Mouse (Mus musculus) monocyte, adult 2 months (primary cell): ENCODE results near the gene Pld3.
"Not testable (repeated sequence)": the region's sequence is repeated elsewhere in the genome, so short reads cannot be mapped to it uniquely, and the experiment has no call there.

Source experiments
- DNase-seq, 2 experiments: peaks; one replicate each; pipeline ENCODE4 v3.0.0; 2022; ENCODE audit warnings: low spot score in 2 of 2, low read depth in 1 of 2

The Pld3 gene

DNA sequence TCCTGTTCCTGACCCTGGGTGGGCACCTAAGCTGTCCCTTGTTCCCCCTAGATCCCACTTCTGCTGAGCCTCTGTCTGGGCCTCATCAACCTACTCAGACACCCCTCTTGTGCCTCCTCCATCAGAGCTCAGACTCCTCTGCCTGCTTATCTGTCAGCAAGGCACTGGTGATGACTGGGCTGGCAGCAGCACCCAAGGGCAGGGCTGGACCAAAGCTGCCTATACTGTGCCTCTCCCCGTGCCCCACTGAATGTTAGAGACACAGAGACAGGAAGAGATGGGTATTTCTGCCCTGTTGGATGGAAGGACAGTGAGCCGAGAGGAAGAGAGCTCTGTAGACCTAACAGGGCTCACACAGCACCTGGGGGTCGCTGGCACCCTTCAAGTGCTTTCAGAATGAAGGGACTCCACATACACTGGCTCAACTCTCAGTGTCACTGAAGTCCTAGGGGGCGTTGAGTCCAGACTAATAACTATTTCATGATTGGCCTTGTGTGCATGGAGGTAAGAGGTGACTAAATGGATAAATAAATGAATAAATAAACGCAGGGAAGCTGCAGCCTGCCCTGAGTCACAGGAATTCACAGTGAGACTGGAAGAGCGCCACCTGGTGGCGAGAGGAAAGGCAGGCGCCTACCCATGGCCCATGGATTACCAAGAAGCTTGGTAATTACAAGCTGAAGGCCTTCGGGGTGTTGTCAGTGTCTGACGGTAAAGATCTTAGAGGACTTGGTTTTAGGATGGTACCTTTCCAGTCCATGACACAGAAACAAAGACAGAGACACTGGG, 26.8 kb downstream of the Pld3 start:
- peak in 1 of 2 experiments; percentile 47 for DNase-seq

DNA sequence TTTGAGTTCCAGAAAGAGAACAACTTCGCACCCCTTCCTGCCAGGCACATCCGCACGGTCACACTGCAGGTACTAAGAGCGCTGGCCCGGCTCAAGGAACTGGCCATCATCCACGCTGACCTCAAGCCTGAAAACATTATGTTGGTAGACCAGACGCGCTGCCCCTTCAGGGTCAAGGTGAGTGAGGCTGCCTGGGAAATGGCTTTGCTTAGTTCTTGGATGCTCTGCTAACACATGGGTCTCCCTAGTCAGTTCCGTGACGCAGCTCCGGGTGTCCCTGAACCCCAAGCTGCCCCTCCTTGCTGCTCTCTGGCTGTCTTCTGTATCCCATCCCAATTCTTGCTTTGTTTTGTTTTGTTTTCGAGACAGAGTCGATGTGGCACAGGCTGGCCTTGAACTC, 29.2 kb downstream of the Pld3 start:
- DNase-seq: no peak

- DNase-seq: no peak
Measured at GRCm38 (mm10) chr7:27522967-27523366, 30.1 kb downstream of the Pld3 start, which contains the start of gene Hipk4. Gene Hipk4, plus strand, starts transcription at chr7:27523267.

DNA sequence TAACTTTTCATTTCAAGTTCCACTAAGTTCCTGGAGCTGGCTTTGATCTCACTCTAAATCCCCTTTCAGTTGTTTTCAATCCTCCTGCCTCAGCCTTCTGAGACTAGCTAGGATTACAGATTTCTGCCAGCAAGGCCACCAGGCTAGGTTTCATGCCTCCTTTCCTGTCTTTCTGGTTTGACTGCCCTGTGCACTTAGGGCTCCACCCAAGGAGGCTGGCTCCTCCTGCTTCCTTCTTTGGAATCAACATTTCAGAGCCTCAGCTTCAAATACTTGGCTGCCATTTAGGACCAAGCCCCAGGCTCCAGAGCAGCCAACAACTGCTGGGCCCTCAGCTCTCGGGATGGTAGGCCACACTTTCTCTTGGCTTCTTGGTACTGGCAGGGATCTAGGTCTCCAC, 32.4 kb downstream of the Pld3 start:
- DNase-seq: no peak

GRCm38 (mm10) chr7:27520104-27520503, 32.9 kb downstream of the Pld3 start:
- no peak for DNase-seq

DNA sequence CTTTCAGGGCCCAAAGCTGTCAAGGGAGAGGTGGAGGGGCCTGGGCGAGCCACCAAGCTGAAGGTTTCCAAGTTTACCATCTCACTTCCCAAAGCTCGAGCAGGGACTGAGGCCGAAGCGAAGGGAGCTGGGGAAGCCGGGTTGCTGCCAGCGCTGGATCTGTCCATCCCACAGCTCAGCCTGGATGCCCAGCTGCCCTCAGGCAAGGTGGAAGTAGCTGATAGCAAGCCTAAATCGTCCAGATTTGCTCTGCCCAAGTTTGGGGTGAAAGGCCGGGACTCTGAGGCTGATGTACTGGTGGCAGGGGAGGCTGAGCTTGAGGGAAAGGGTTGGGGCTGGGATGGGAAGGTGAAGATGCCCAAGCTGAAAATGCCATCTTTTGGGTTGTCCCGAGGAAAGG, 34.7 kb downstream of the Pld3 start:
- no peak for DNase-seq

DNA sequence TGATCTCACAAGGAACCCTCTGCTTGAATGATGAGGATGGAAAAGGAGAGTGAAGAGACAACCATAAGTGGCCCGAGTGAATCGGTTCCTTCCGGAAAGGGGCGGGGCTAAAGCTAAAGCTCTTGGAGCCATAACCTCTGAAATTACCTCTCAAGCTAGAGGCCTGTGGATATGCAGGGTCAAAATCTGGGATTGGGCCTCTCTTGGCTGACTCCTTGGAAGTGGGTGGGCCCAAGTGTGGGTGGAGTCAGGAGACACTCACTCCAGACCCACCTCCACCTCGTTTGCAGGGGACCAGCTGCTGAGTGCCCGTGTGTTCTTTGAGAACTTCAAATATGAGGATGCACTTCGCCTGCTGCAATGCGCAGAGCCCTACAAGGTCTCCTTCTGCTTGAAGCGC, 38.1 kb downstream of the Pld3 start:
- no peak for DNase-seq

- DNase-seq: no peak
Measured at GRCm38 (mm10) chr7:27510809-27511208, 42.2 kb downstream of the Pld3 start.

GRCm38 (mm10) chr7:27508648-27509005, 44.4 kb downstream of the Pld3 start:
- DNase-seq: peak in 1 of 2 experiments; percentile 28

DNA sequence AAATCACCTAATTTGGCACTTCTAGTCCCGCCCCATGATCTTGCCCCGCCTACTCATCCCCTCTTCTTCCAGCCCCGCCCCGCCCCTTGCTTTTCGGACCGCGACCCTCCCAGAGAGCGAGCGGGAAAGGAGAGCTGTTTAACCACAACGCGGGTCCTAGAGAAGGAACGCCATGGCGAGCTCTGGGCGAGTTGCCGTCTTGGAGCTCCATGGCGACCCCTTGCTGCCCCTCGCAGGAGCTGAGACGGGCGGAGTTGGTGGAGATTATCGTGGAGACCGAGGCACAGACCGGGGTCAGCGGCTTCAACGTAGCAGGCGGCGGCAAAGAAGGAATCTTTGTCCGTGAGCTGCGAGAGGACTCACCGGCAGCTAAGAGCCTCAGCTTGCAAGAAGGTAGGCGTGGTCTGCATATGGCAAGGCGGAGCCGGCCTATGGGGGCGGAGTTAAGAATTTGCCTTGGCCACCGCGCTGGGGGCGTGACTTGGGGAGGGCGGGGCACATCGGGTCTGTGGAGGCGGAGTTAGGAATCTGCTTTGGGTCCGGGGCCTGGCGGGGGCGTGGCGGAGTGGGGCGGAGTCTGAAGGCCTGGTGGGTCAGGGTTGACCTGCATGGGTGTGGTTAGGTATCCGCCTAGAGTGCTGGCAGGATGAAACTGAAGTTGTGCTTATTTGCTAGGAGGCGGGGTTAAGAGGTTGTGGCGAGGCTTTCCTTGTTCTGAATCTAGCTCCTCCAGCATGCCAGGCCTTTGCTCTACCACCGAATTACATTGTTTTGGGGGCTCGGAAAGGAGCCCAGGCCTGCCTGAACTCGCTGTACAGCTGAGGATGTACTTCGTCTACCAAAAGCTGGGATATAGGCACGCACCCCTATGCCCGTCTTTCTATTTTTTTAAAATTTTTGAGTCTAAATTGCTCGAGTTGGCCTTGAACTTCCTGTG, 45.0 kb downstream of the Pld3 start:
- DNase-seq: peak; percentile 95

GRCm38 (mm10) chr7:27506765-27507370, 46.1 kb downstream of the Pld3 start:
- DNase-seq: peak in 1 of 2 experiments; percentile 20

- DNase-seq: no peak
Measured at GRCm38 (mm10) chr7:27501620-27502019, 51.4 kb downstream of the Pld3 start.

GRCm38 (mm10) chr7:27499036-27499435, 54.0 kb downstream of the Pld3 start, which contains the start of gene Prx:
Gene Prx, plus strand, starts transcription at chr7:27499324.
- no peak for DNase-seq

- not testable (repeated sequence) for DNase-seq
Measured at GRCm38 (mm10) chr7:27494659-27495367, 58.2 kb downstream of the Pld3 start.

GRCm38 (mm10) chr7:27493450-27493849, 59.6 kb downstream of the Pld3 start:
- no peak for DNase-seq

DNA sequence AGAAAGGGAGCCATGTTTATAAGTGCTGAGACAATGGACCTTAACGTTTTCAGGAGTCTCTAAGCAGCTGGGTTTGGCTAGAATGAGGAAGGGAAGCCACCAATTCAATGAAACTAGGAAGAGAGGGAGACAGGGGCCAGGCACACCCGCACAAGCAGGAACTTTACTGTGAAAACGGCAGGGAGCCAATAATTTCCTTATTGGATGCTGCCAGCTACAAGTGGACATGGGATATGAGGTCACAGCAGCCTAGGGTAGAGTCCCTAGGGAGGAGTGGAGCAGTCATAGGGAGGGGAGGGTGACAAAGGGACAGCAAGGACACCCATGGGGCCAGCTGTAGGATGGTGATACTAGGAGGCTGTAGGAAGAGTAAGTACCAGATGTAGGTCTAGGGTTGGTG, 60.0 kb downstream of the Pld3 start:
- no peak for DNase-seq

GRCm38 (mm10) chr7:27491856-27492255, 61.2 kb downstream of the Pld3 start:
- no peak for DNase-seq

DNA sequence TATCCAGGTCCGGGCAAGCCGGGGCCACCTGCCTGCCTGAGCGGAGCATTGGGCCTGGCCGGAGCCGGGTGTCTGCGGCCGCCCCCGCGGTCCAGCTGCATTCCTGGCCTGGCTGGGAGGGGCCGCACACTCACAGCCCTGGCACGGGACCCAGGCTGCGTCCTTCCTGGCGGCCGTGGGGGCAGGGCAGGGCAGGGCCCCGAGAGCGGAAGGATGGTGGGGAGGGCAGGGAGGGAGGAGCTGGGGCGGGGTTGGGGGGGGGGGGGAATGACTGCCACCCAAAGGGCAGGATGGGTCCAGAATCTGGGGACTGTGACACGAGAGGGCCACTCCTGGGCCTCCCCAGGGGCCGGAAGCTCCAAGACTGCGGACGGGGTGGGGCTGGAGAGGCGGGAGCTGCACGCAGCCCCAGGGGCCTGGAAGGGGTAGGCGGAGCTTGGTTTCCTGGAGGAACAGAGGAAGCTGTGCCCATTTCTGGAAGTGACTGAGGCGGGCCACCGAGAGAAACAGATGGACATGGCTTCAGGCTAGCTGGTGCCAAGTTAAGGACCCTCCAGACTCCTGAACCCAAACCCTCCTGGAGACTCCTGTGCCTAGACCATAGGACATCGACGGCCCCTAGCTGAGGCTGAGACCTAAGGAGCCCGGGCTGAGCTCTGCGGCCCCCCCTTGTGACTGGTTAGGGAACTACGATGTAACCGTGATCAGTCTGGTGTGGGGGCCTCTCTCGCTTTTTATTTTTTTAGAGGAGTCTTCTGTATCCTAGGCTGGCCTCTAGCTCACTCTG, 62.3 kb downstream of the Pld3 start:
- peak; percentile 85 to 86 for DNase-seq

- DNase-seq: no peak
Measured at GRCm38 (mm10) chr7:27490227-27490542, 62.8 kb downstream of the Pld3 start.

GRCm38 (mm10) chr7:27489270-27489869, 63.6 kb downstream of the Pld3 start:
- no peak for DNase-seq
